Mouse (Mus musculus) naive thymus-derived CD4-positive, alpha-beta T cell, adult 2 months (primary cell): ENCODE measurements around the gene Coro6.

Experiments
- DNase-seq: peaks from one replicate; pipeline ENCODE4 v3.0.0-alpha.2; 2011; ENCODE audit warnings: low read depth

Coro6 gene

GRCm38 (mm10) chr11:77513811-77514170, 51.6 kb downstream of the Coro6 start:
- DNase-seq: no peak

- peak; percentile 60 for DNase-seq
Measured at GRCm38 (mm10) chr11:77514281-77514831, 52.1 kb downstream of the Coro6 start.

GRCm38 (mm10) chr11:77514832-77515636, 52.8 kb downstream of the Coro6 start, which contains the start of gene Abhd15:
Gene Abhd15, plus strand, starts transcription at chr11:77515121.
- peak; percentile 66 for DNase-seq

- peak; percentile 47 for DNase-seq
Measured at GRCm38 (mm10) chr11:77515637-77516552, 53.7 kb downstream of the Coro6 start, which contains the start of gene Trp53i13. Gene Trp53i13, minus strand, starts transcription at chr11:77515980.

- no peak for DNase-seq
Measured at GRCm38 (mm10) chr11:77516553-77517425, 54.6 kb downstream of the Coro6 start.

- DNase-seq: peak; percentile 62
Measured at GRCm38 (mm10) chr11:77518051-77518798, 56.0 kb downstream of the Coro6 start.

GRCm38 (mm10) chr11:77519043-77519442, 56.8 kb downstream of the Coro6 start, which contains the start of gene Gm10392:
Gene Gm10392, minus strand, starts transcription at chr11:77519198.
- DNase-seq: peak; percentile 85
